Mouse (Mus musculus) erythroid progenitor cell, adult 5-6 weeks (primary cell): ENCODE data around the gene Tcl1b3. TPM values are rescaled to one million over a fixed set of nuclear protein-coding genes. Genes with fewer than 3 reads are reported as not detected.

Experiments
- ATAC-seq: replicated peaks from 2 replicates; pipeline ENCODE4 v1.8.0; 2016; ENCODE audit warnings: moderate number of reproducible peaks, mild to moderate bottlenecking, moderate TSS enrichment, inconsistent platforms; ENCODE audit not compliant: poor library complexity, low FRiP score, severe bottlenecking
- total RNA-seq, 2 experiments: library from RNA; stranded (forward) in 1 of 2; stranded (reverse) in 1 of 2; fragments of 150-400 nt in 1 of 2; fragments of 186-747, 209-891 nt in 1 of 2; gene quantifications; 2 replicates each; pipeline versions ENCODE4 v1.2.3 to v1.2.4; 2015 to 2017; ENCODE audit warnings: low replicate concordance in 2 of 2

Tcl1b3 gene
- total RNA-seq, 2 experiments from 2014 or later: not detected

DNA sequence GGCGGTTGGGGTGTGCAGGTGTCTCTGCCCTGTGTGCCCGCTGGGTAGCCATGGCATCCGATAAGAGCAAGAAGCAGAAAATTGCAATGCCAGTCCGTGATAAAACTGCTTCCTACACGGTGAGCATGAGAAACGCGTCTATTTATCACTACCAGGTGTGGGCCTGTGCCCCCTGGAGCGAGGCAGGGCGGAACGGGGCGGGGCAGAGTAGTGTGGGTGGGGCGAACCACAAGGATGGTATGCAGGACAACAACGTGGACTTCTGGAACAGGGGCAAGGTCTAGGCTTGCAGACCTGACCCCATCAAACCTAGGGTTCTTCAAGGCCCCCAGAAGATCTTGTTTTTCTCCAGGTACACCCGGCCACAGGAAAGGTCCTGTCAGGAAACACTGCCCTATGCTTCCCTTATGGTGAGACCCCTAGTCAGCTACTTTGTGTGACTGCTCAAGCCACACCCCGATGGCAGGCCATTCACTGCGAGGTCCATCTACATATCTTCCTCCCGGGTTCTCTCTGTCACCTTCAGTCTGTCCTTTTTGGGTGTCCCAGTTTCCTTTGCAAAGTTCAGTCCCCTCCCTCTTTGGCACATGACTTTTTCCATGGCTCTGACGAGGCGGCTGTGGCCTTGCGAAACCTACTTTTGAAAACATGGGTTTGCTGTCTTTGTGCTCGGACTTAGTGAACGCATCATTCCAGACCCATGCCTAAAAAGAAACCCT is 31.9 kb downstream of the Tcl1b3 start, which contains the start of gene Tcl1:
TSS of gene Tcl1 (minus strand) at position 193 of the 719 bp plus-strand sequence.
- no peak for ATAC-seq

DNA sequence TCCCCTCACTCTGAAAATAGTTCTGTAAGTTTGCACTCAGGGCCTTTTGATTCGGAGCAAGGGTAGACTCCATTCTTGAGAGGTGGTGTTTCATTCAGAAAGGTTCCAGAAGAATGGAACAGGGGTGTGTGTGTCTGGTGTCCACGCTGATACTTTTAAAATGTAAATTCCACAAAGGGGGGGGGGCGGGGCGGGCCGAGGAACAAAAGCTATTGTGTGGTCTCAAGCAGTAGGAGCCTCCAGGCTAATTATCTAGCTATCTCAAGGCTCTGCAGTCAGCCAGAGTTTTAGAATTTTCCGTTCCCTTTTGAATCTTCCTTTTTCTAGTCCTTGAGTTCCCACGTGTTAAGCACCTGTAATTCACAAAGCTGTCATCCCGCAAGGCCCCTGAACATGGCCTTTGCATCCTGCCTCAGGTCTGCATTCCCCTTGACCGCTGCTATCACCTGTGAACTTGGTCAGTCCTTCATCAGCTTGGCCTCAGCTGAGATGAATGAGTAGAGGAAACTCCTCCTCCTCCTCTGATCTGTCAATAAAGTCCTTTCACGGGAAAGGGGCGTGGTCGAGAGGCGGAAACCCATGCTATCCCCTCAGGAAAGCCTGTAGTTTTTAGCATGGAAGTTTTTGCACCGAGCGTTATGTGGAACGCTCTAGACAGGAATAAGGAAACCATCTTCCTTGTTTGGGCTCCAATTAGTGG is 33.9 kb downstream of the Tcl1b3 start:
- ATAC-seq: no peak

DNA sequence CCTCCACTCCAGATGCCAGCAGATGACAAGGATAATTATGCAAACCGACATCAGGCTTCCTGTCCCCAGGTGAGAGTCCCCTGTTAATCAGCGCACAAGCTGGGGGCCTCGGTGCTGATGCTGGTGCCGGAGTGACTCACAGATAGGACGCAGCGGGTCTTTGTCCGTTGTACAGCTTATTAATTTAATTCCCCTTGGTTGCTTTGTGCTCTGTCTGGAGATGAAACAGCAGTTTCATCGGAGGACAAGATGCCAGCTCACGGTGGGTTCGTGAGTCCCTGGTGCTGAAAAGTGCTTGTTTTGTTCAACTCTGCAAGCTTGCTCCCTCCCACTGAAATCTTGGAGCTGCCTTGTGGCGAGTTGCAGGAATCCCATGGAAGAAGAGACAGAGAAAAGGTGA is 43.5 kb downstream of the Tcl1b3 start:
- no peak for ATAC-seq

DNA sequence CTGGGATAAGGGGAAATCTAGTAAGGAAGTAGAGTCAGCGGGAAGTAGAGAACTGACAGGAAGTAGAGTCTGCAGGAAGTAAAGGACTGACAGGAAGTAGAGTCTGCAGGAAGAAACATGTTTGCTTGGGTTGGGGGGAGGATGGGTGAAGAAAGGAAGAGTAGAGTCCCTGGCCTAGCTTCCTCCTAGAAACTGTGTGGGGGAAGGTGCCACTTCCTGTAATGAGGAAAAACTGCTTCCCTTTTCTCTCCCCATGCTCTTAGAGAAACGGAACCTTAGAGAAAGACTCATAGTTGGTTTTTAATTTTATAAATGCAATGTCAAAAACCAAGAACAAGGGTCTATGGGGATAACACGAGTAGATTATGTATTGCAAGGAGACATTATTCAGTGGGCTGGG is 44.2 kb downstream of the Tcl1b3 start:
- no peak for ATAC-seq

DNA sequence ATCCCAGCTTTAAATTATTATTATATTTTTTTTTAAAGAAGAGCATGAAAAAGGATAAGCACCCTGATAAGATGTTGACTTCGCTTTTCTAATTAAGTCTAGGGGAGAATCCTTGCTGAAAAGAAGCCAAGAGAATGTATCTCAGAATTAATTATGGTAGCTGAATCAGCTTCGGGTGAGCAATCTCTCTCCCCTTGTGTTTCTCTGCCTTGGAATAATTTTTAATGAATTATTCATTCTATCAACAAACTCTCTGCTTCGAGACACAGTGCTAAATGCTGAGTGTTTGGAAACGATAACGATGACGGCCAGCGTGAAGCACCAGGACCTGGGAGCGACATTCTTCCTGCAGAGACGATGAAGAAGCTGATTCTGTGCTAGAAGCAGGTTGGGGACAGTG is 48.2 kb downstream of the Tcl1b3 start:
- ATAC-seq: no peak

Other genes with a start within 250 kb of the Tcl1b3 start
- gene Syne3, start 181.2 kb upstream of the Tcl1b3 start, total RNA-seq (2015; ENCODE audit: low replicate concordance): 19.7 and 20.9 TPM in 2 replicates
- 29.5 and 46.1 TPM in 2 replicates for gene Syne3, start 181.2 kb upstream of the Tcl1b3 start, total RNA-seq (2017; ENCODE audit: low replicate concordance)
- gene Glrx5, start 158.4 kb upstream of the Tcl1b3 start, total RNA-seq (2015; ENCODE audit: low replicate concordance): 285 and 316 TPM in 2 replicates
- 129 and 154 TPM in 2 replicates for gene Glrx5, start 158.4 kb upstream of the Tcl1b3 start, total RNA-seq (2017; ENCODE audit: low replicate concordance)
- gene Tcl1b2, start 45.0 kb upstream of the Tcl1b3 start, total RNA-seq (2015; ENCODE audit: low replicate concordance): not detected in 2 replicates
- gene Tcl1b2, start 45.0 kb upstream of the Tcl1b3 start, total RNA-seq (2017; ENCODE audit: low replicate concordance): 0.51 and 4.5 TPM in 2 replicates
- gene Tcl1b1, start 31.4 kb upstream of the Tcl1b3 start, total RNA-seq (2015; ENCODE audit: low replicate concordance): not detected in 2 replicates
- not detected in 2 replicates for gene Tcl1b1, start 31.4 kb upstream of the Tcl1b3 start, total RNA-seq (2017; ENCODE audit: low replicate concordance)
- not detected in 2 replicates for gene Tcl1b5, start 14.7 kb upstream of the Tcl1b3 start, total RNA-seq (2015; ENCODE audit: low replicate concordance)
- gene Tcl1b5, start 14.7 kb upstream of the Tcl1b3 start, total RNA-seq (2017; ENCODE audit: low replicate concordance): not detected in 2 replicates
- gene Tcl1b4, start 10.9 kb downstream of the Tcl1b3 start, total RNA-seq (2015; ENCODE audit: low replicate concordance): not detected in 2 replicates
- gene Tcl1b4, start 10.9 kb downstream of the Tcl1b3 start, total RNA-seq (2017; ENCODE audit: low replicate concordance): not detected in 2 replicates
- gene Tcl1, start 31.8 kb downstream of the Tcl1b3 start, total RNA-seq (2015; ENCODE audit: low replicate concordance): not detected in 2 replicates
- gene Tcl1, start 31.8 kb downstream of the Tcl1b3 start, total RNA-seq (2017; ENCODE audit: low replicate concordance): not detected in 2 replicates
- gene Tunar, start 142.8 kb downstream of the Tcl1b3 start, total RNA-seq (2015; ENCODE audit: low replicate concordance): not detected in 2 replicates
- gene Tunar, start 142.8 kb downstream of the Tcl1b3 start, total RNA-seq (2017; ENCODE audit: low replicate concordance): not detected in 2 replicates